ENCODE assay signal across 8 mouse cellular contexts in genomic region chr2:80621921-80622320, GRCm38 (mm10).
"Had no signal": no experiment of that assay in that cellular context is flagged by ENCODE, and none has a peak within 500 bp of the region (broad histone marks: within the 10 kb centered on the region; RNA-seq: fewer than 3 reads in every experiment).

No protein-coding gene starts in this region.

- DNase-seq: kidney, postnatal 14 days; layer of hippocampus, postnatal 36 days; thymus, postnatal 4 days had no signal

- H3K9me3 ChIP-seq: limb, embryonic 15.5 days; liver, embryonic 12.5 days; midbrain, embryonic 13.5 days; neural tube, embryonic 12.5 days had no signal

- ATAC-seq: liver, embryonic 12.5 days; midbrain, embryonic 13.5 days had no signal

- H3K9ac ChIP-seq: limb, embryonic 15.5 days; liver, embryonic 12.5 days; midbrain, embryonic 13.5 days; neural tube, embryonic 12.5 days had no signal

- H3K27me3 ChIP-seq: limb, embryonic 15.5 days; liver, embryonic 12.5 days; midbrain, embryonic 13.5 days; neural tube, embryonic 12.5 days had no signal

- H3K4me3 ChIP-seq: limb, embryonic 15.5 days; liver, embryonic 12.5 days; midbrain, embryonic 13.5 days; neural tube, embryonic 12.5 days had no signal

- H3K4me2 ChIP-seq: limb, embryonic 15.5 days; liver, embryonic 12.5 days; midbrain, embryonic 13.5 days; neural tube, embryonic 12.5 days had no signal

- H3K27ac ChIP-seq: limb, embryonic 15.5 days; liver, embryonic 12.5 days; midbrain, embryonic 13.5 days; neural tube, embryonic 12.5 days; stomach, postnatal 0 days had no signal
